Mouse (Mus musculus) myocyte (in vitro differentiated cells): ENCODE data around the gene Prss28. TPM values are rescaled to one million over a fixed set of nuclear protein-coding genes. Genes with fewer than 3 reads are reported as not detected.

Experiments
- H3K27me3 ChIP-seq: one replicate; pipeline ENCODE4 v1.6.1; 2011; ENCODE audit not compliant: control insufficient read depth, insufficient read depth, insufficient read length
- H3K36me3 ChIP-seq: one replicate; pipeline ENCODE4 v1.6.1; 2011; ENCODE audit not compliant: control insufficient read depth, insufficient read depth
- H3K4me2 ChIP-seq: one replicate; pipeline ENCODE4 v1.6.1; 2011; ENCODE audit warnings: low read depth, control low read depth
- H3K4me3 ChIP-seq: one replicate; pipeline ENCODE4 v1.5.1; 2011; ENCODE audit warnings: mild to moderate bottlenecking, control low read depth, moderate library complexity
- H3K79me2 ChIP-seq: one replicate; pipeline ENCODE4 v1.6.1; 2011; ENCODE audit not compliant: control insufficient read depth, insufficient read depth
- H3ac ChIP-seq: one replicate; pipeline ENCODE4 v1.6.1; 2011; ENCODE audit not compliant: control insufficient read depth, insufficient read length
- CEBPB ChIP-seq: IDR thresholded peaks from 2 replicates; pipeline ENCODE4 v1.6.1; 2011; ENCODE audit warnings: mild to moderate bottlenecking, moderate library complexity; ENCODE audit not compliant: poor library complexity, insufficient read depth, severe bottlenecking
- E2F4 ChIP-seq: IDR thresholded peaks from one replicate; pipeline ENCODE4 v1.6.1; 2011; ENCODE audit warnings: mild to moderate bottlenecking, control low read depth, moderate library complexity; ENCODE audit not compliant: insufficient read depth
- MAX ChIP-seq: IDR thresholded peaks from one replicate; pipeline ENCODE4 v1.6.1; 2011; ENCODE audit warnings: low read depth, mild to moderate bottlenecking, control low read depth
- MYOD1 ChIP-seq, 3 experiments: IDR thresholded peaks; one replicate each; pipeline ENCODE4 v1.6.1; 2011; ENCODE audit warnings: control low read depth in 2 of 3, low read depth in 2 of 3, mild to moderate bottlenecking in 2 of 3, moderate library complexity in 1 of 3; ENCODE audit not compliant: insufficient read length in 2 of 3, control insufficient read depth in 1 of 3
- MYOG ChIP-seq, 3 experiments: IDR thresholded peaks; one replicate each; pipeline ENCODE4 v1.6.1; 2011; ENCODE audit warnings: control low read depth in 2 of 3, low read depth in 2 of 3, mild to moderate bottlenecking in 2 of 3; ENCODE audit not compliant: insufficient read length in 2 of 3, control insufficient read depth in 1 of 3, insufficient read depth in 1 of 3
- POLR2A ChIP-seq: IDR thresholded peaks from one replicate; pipeline ENCODE4 v1.6.1; 2011; ENCODE audit warnings: low read depth, mild to moderate bottlenecking, control low read depth, moderate library complexity; ENCODE audit not compliant: insufficient read length
- POLR2AphosphoS2 ChIP-seq: IDR thresholded peaks from one replicate; pipeline ENCODE4 v1.6.1; 2011; ENCODE audit warnings: low read depth, control low read depth; ENCODE audit not compliant: insufficient read length
- REST ChIP-seq: IDR thresholded peaks from one replicate; pipeline ENCODE4 v1.6.1; 2011; ENCODE audit warnings: mild to moderate bottlenecking, control low read depth, moderate library complexity; ENCODE audit not compliant: insufficient read depth, insufficient read length
- SRF ChIP-seq: IDR thresholded peaks from one replicate; pipeline ENCODE4 v1.6.1; 2011; ENCODE audit warnings: low read depth; ENCODE audit not compliant: control insufficient read depth, insufficient read length
- TCF12 ChIP-seq: IDR thresholded peaks from one replicate; pipeline ENCODE4 v1.6.1; 2011; ENCODE audit warnings: mild to moderate bottlenecking, control low read depth; ENCODE audit not compliant: poor library complexity, insufficient read depth, severe bottlenecking
- USF1 ChIP-seq: IDR thresholded peaks from one replicate; pipeline ENCODE4 v1.6.1; 2011; ENCODE audit warnings: low read depth, mild to moderate bottlenecking, control low read depth, moderate library complexity
- polyA plus RNA-seq: library from polyadenylated mRNA; unstranded; fragments of >200 nt; fragmentation: generic; extraction: Trizol; gene quantifications from one replicate; pipeline ENCODE4 v1.2.1, GENCODE M21; 2012; ENCODE audit warnings: missing spikeins

Prss28 gene
- polyA plus RNA-seq, 1 experiment, result not detected

DNA sequence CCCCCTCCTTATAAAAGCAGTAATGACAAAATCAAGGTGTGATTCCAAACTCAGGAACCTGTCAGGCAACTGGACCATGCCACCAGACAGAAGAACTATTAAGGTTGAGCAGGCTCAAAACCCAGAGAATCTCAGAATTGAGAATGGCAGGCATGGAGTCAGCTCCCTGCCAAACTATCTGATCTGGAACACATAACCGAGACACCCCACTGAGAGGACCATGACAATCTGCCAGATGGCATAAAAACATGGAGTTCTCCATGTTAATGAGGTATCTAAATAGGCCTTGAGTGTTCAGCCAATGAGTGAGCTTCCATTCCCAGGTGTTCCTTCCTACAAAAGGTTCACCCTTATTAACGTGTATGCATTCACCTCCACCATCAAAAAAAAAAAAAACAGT is 52.8 kb downstream of the Prss28 start:
- H3K27me3 ChIP-seq, result peaks cover 9% of the 10 kb centered on the region
- H3K36me3 ChIP-seq, result no peaks in the 10 kb centered on the region
- no peak overlapping the region for H3K4me3 ChIP-seq
- TF ChIP-seq MAX, result no peak
- TF ChIP-seq USF1, result no peak
- TF ChIP-seq CEBPB, result no peak
- no peak for TF ChIP-seq POLR2AphosphoS2
- no peak for TF ChIP-seq E2F4
- no peak for TF ChIP-seq SRF
- no peak for TF ChIP-seq TCF12
- TF ChIP-seq MYOG (IDR thresholded peaks at IDR 0.05; ENCODE audit: control insufficient read depth in 1 of 3, insufficient read depth in 1 of 3, insufficient read length in 2 of 3, low read depth in 2 of 3), result no peak
- TF ChIP-seq REST, result no peak
- TF ChIP-seq POLR2A, result no peak
- TF ChIP-seq MYOD1 (IDR thresholded peaks at IDR 0.05; ENCODE audit: control insufficient read depth in 1 of 3, insufficient read length in 2 of 3, low read depth in 2 of 3), result no peak
- no peak overlapping the region for H3ac ChIP-seq
- no peak overlapping the region for H3K4me2 ChIP-seq
- no peaks in the 10 kb centered on the region for H3K79me2 ChIP-seq

Other genes starting within 250 kb of the Prss28 start
- gene Tmem204, start 225.1 kb upstream of the Prss28 start, polyA plus RNA-seq, result 0.43 TPM
- gene Telo2, start 192.7 kb upstream of the Prss28 start, polyA plus RNA-seq, result 14.4 TPM
- not detected for gene Ptx4, start 187.9 kb upstream of the Prss28 start, polyA plus RNA-seq
- 22.9 TPM for gene Clcn7, start 175.3 kb upstream of the Prss28 start, polyA plus RNA-seq
- not detected for gene Ccdc154, start 146.2 kb upstream of the Prss28 start, polyA plus RNA-seq
- not detected for gene Gm38655, start 133.2 kb upstream of the Prss28 start, polyA plus RNA-seq
- gene BC003965, start 124.1 kb upstream of the Prss28 start, polyA plus RNA-seq, result 13.7 TPM
- 1.9 TPM for gene Unkl, start 120.2 kb upstream of the Prss28 start, polyA plus RNA-seq
- 26.5 TPM for gene Gnptg, start 68.5 kb upstream of the Prss28 start, polyA plus RNA-seq
- 44.7 TPM for gene Tsr3, start 68.5 kb upstream of the Prss28 start, polyA plus RNA-seq
- gene Baiap3, start 52.3 kb upstream of the Prss28 start, polyA plus RNA-seq, result 0.01 TPM
- 246 TPM for gene Ube2i, start 34.0 kb upstream of the Prss28 start, polyA plus RNA-seq
- gene Prss34, start 10.3 kb upstream of the Prss28 start, polyA plus RNA-seq, result not detected
- gene Prss29, start 10.0 kb downstream of the Prss28 start, polyA plus RNA-seq, result not detected
- gene Tpsab1, start 36.9 kb downstream of the Prss28 start, polyA plus RNA-seq, result 0.47 TPM
- gene Tpsb2, start 57.7 kb downstream of the Prss28 start, polyA plus RNA-seq, result not detected
- gene Tpsg1, start 60.6 kb downstream of the Prss28 start, polyA plus RNA-seq, result not detected
- 0.12 TPM for gene Cacna1h, start 125.1 kb downstream of the Prss28 start, polyA plus RNA-seq
- not detected for gene Tekt4, start 146.0 kb downstream of the Prss28 start, polyA plus RNA-seq
- gene Sstr5, start 188.6 kb downstream of the Prss28 start, polyA plus RNA-seq, result not detected